Mouse (Mus musculus) 3T3-L1 (cell line): ENCODE measurements around the gene Dppa3.

Experiments used
- DNase-seq: peaks from one replicate; pipeline ENCODE4 v3.0.0-alpha.2; 2015; ENCODE audit warnings: low read depth, low spot score

Dppa3 gene

GRCm38 (mm10) chr6:122626110-122626509, at the start of gene Dppa3:
Gene Dppa3, plus strand, starts transcription at chr6:122626410.
- DNase-seq, result no peak

GRCm38 (mm10) chr6:122577030-122577429, 49.2 kb upstream of the Dppa3 start:
- DNase-seq, result no peak

GRCm38 (mm10) chr6:122579086-122579485, 47.1 kb upstream of the Dppa3 start:
- DNase-seq, result no peak

- DNase-seq, result no peak
Measured at GRCm38 (mm10) chr6:122591027-122591758, 35.0 kb upstream of the Dppa3 start.

- peak; percentile 35 for DNase-seq
Measured at GRCm38 (mm10) chr6:122592905-122593304, 33.3 kb upstream of the Dppa3 start.

GRCm38 (mm10) chr6:122595637-122596036, 30.6 kb upstream of the Dppa3 start:
- peak; percentile 38 for DNase-seq

GRCm38 (mm10) chr6:122596608-122597007, 29.6 kb upstream of the Dppa3 start:
- DNase-seq, result no peak

GRCm38 (mm10) chr6:122598014-122598413, 28.2 kb upstream of the Dppa3 start:
- DNase-seq, result no peak

GRCm38 (mm10) chr6:122598436-122598835, 27.8 kb upstream of the Dppa3 start:
- DNase-seq, result no peak

- no peak for DNase-seq
Measured at GRCm38 (mm10) chr6:122599054-122599737, 27.0 kb upstream of the Dppa3 start.

GRCm38 (mm10) chr6:122600066-122600646, 26.1 kb upstream of the Dppa3 start:
- no peak for DNase-seq

- DNase-seq, result no peak
Measured at GRCm38 (mm10) chr6:122601031-122601430, 25.2 kb upstream of the Dppa3 start.

- DNase-seq, result no peak
Measured at GRCm38 (mm10) chr6:122601615-122602014, 24.6 kb upstream of the Dppa3 start.

- DNase-seq, result peak; percentile 97
Measured at GRCm38 (mm10) chr6:122602242-122602991, 23.8 kb upstream of the Dppa3 start, which contains the start of gene Apobec1. Gene Apobec1, minus strand, starts transcription at chr6:122602444.

GRCm38 (mm10) chr6:122602992-122603322, 23.3 kb upstream of the Dppa3 start:
- DNase-seq, result no peak

GRCm38 (mm10) chr6:122604260-122604659, 21.9 kb upstream of the Dppa3 start:
- DNase-seq, result no peak

- peak; percentile 12 for DNase-seq
Measured at GRCm38 (mm10) chr6:122605483-122605882, 20.7 kb upstream of the Dppa3 start.

- DNase-seq, result no peak
Measured at GRCm38 (mm10) chr6:122606661-122607060, 19.5 kb upstream of the Dppa3 start.

- DNase-seq, result no peak
Measured at GRCm38 (mm10) chr6:122607700-122608099, 18.5 kb upstream of the Dppa3 start.

- peak; percentile 15 for DNase-seq
Measured at GRCm38 (mm10) chr6:122608434-122609376, 17.5 kb upstream of the Dppa3 start.

GRCm38 (mm10) chr6:122609377-122609728, 16.9 kb upstream of the Dppa3 start:
- DNase-seq, result no peak
